Mouse (Mus musculus) spleen, adult 2 months (tissue): ENCODE measurements around the gene 9530003J23Rik. TPM values are rescaled to one million over a fixed set of nuclear protein-coding genes. Genes with fewer than 3 reads are reported as not detected.
"Not testable (repeated sequence)": the region's sequence is repeated elsewhere in the genome, so short reads cannot be mapped to it uniquely, and the experiment has no call there.

Experiments used
- DNase-seq, 2 experiments: peaks; one replicate each; pipeline versions ENCODE4 v3.0.0 to v3.0.0-alpha.2; 2012 to 2021; ENCODE audit warnings: low spot score in 2 of 2, low read depth in 1 of 2
- H3K27ac ChIP-seq: fragments of 200-500 bp; 2 replicates; pipeline ENCODE4 v1.5.1; 2012; ENCODE audit warnings: low read length, inconsistent platforms; ENCODE audit not compliant: insufficient read depth
- H3K27me3 ChIP-seq: fragments of 200-500 bp; 2 replicates; pipeline ENCODE4 v1.6.1; 2012; ENCODE audit warnings: mild to moderate bottlenecking, moderate library complexity, low read length, inconsistent platforms; ENCODE audit not compliant: control insufficient read depth, insufficient read depth
- H3K36me3 ChIP-seq: fragments of 200-500 bp; 2 replicates; pipeline ENCODE4 v1.6.1; 2012; ENCODE audit warnings: mild to moderate bottlenecking, low read length, inconsistent platforms; ENCODE audit not compliant: control insufficient read depth, insufficient read depth
- H3K4me1 ChIP-seq: fragments of 200-500 bp; 2 replicates; pipeline ENCODE4 v1.6.1; 2011; ENCODE audit warnings: inconsistent platforms; ENCODE audit not compliant: control insufficient read depth, insufficient read depth, insufficient read length
- H3K4me3 ChIP-seq: fragments of 200-500 bp; 2 replicates; pipeline ENCODE4 v1.5.1; 2011; ENCODE audit warnings: mild to moderate bottlenecking, inconsistent platforms; ENCODE audit not compliant: insufficient read depth, insufficient read length; ENCODE audit errors: extremely low read depth
- CTCF ChIP-seq: fragments of 200-500 bp; IDR thresholded peaks from 2 replicates; pipeline ENCODE4 v1.5.1; 2011; ENCODE audit warnings: mild to moderate bottlenecking, inconsistent platforms; ENCODE audit not compliant: insufficient read depth, insufficient read length, insufficient replicate concordance; ENCODE audit errors: extremely low read depth
- POLR2A ChIP-seq: fragments of 200-500 bp; IDR thresholded peaks from 2 replicates; pipeline ENCODE4 v1.6.1; 2011; ENCODE audit warnings: low read depth, low read length, inconsistent platforms
- WGBS: fragments of 180-500 bp; shearing (Covaris S2); methylation state at CpG from one replicate; pipeline ENCODE4 v1.1.7; 2018; 5-methylcytosine and 5-hydroxymethylcytosine counted together
- polyA plus RNA-seq: library from polyadenylated mRNA; depleted of rRNA; stranded (reverse); fragments of >200 nt; gene quantifications from 2 replicates; pipeline ENCODE4 v1.2.3, GENCODE M21; 2012

9530003J23Rik gene
- polyA plus RNA-seq, 1 experiment, result not detected

GRCm38 (mm10) chr10:117215409-117216131 is 22.9 kb downstream of the 9530003J23Rik start:
- H3K27ac ChIP-seq, result peak overlapping the region; percentile 88
- peaks cover 4% of the 10 kb centered on the region; the same call in 1 of the 2 replicates for H3K4me1 ChIP-seq
- H3K27me3 ChIP-seq, result no peaks in the 10 kb centered on the region
- no peak for TF ChIP-seq POLR2A
- TF ChIP-seq CTCF, result no peak
- WGBS, result 29% methylated on average over 25 of the region's 25 CpGs
- H3K4me3 ChIP-seq, result peak overlapping the region; percentile 47
- DNase-seq, result peak; percentile 36 to 65
- H3K36me3 ChIP-seq, result peaks cover 21% of the 10 kb centered on the region

GRCm38 (mm10) chr10:117211023-117211422 is 27.5 kb downstream of the 9530003J23Rik start:
- Histone ChIP-seq H3K36me3 (peaks cover 3% of the 10 kb centered on the region; the same call in 1 of the 2 replicates), H3K27ac (no peak overlapping the region), H3K27me3 (no peaks in the 10 kb centered on the region), H3K4me3 (no peak overlapping the region), H3K4me1 (no peaks in the 10 kb centered on the region; the same call in 1 of the 2 replicates)
- 88% methylated on average over 6 of the region's 6 CpGs for WGBS
- DNase-seq, result no peak
- TF ChIP-seq POLR2A, result no peak
- TF ChIP-seq CTCF, result no peak

GRCm38 (mm10) chr10:117209469-117209938 is 29.0 kb downstream of the 9530003J23Rik start:
- no peak overlapping the region for H3K4me3 ChIP-seq
- peak in 1 of 2 experiments; percentile 61 for DNase-seq
- TF ChIP-seq CTCF (no peak), POLR2A (no peak)
- H3K27ac ChIP-seq, result no peak overlapping the region
- 10% methylated on average over 11 of the region's 11 CpGs for WGBS
- H3K27me3 ChIP-seq, result no peaks in the 10 kb centered on the region
- H3K36me3 ChIP-seq, result peaks cover 3% of the 10 kb centered on the region; the same call in 1 of the 2 replicates
- H3K4me1 ChIP-seq, result no peaks in the 10 kb centered on the region; the same call in 1 of the 2 replicates

- not testable (repeated sequence) for H3K27me3 ChIP-seq, H3K4me3 ChIP-seq, H3K27ac ChIP-seq, H3K4me1 ChIP-seq, H3K36me3 ChIP-seq, DNase-seq
- WGBS, result 85% methylated on average over 6 of the region's 6 CpGs
Measured at GRCm38 (mm10) chr10:117208787-117209186, 29.7 kb downstream of the 9530003J23Rik start.

GRCm38 (mm10) chr10:117208221-117208620 is 30.3 kb downstream of the 9530003J23Rik start:
- TF ChIP-seq CTCF, result no peak
- TF ChIP-seq POLR2A, result no peak
- Histone ChIP-seq H3K4me3 (no peak overlapping the region), H3K36me3 (peaks cover 2% of the 10 kb centered on the region; the same call in 1 of the 2 replicates), H3K4me1 (no peaks in the 10 kb centered on the region), H3K27me3 (no peaks in the 10 kb centered on the region), H3K27ac (no peak overlapping the region)
- WGBS, result 89% methylated on average over 15 of the region's 15 CpGs
- DNase-seq, result no peak

- Histone ChIP-seq H3K27me3 (no peaks in the 10 kb centered on the region), H3K27ac (no peak overlapping the region), H3K36me3 (no peaks in the 10 kb centered on the region), H3K4me1 (no peaks in the 10 kb centered on the region), H3K4me3 (no peak overlapping the region)
- no peak for TF ChIP-seq CTCF
- no peak for TF ChIP-seq POLR2A
- 97% methylated on average over 3 of the region's 3 CpGs for WGBS
- no peak for DNase-seq
Measured at GRCm38 (mm10) chr10:117206070-117206469, 32.4 kb downstream of the 9530003J23Rik start.

- TF ChIP-seq CTCF (no peak), POLR2A (no peak)
- Histone ChIP-seq H3K27ac (no peak overlapping the region), H3K36me3 (no peaks in the 10 kb centered on the region), H3K4me3 (no peak overlapping the region), H3K27me3 (no peaks in the 10 kb centered on the region), H3K4me1 (no peaks in the 10 kb centered on the region)
- no peak for DNase-seq
- WGBS, result 58% methylated on average over 2 of the region's 2 CpGs
Measured at GRCm38 (mm10) chr10:117203558-117203981, 34.9 kb downstream of the 9530003J23Rik start.
